Mouse (Mus musculus) spleen, adult 12 weeks (tissue): ENCODE data around the gene Rasgef1b.
"Not testable (repeated sequence)": the region's sequence is repeated elsewhere in the genome, so short reads cannot be mapped to it uniquely, and the experiment has no call there.

Source experiments
- DNase-seq: peaks from one replicate; pipeline ENCODE4 v3.0.0; 2022; ENCODE audit warnings: low spot score

The Rasgef1b gene

DNA sequence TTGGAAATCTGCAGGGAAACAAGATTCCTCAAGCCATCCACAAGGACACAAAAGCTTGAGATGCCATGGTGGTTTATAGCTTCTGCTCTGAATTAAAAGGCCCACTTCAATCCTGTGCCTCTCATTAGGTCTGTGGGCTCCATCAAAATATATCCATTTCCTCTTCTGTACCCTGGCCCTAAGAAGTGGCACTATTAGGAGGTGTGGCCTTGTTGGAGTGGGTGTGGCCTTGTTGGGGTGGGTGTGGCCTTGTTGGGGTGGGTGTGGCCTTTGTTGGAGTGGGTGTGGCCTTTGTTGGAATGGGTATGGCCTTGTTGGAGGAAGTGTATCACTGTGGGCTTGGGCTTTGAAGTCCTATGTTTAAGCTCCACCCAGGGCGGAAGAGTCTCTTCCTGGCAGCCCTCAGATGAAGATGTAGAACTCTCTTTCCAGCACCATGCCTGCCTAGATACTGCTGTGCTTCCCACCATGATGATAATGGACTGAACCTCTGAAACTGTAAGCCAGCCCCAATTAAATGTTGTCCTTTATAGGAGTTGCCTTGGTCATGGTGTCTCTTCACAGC is 512.2 kb downstream of the Rasgef1b start:
- not testable (repeated sequence) for DNase-seq

DNA sequence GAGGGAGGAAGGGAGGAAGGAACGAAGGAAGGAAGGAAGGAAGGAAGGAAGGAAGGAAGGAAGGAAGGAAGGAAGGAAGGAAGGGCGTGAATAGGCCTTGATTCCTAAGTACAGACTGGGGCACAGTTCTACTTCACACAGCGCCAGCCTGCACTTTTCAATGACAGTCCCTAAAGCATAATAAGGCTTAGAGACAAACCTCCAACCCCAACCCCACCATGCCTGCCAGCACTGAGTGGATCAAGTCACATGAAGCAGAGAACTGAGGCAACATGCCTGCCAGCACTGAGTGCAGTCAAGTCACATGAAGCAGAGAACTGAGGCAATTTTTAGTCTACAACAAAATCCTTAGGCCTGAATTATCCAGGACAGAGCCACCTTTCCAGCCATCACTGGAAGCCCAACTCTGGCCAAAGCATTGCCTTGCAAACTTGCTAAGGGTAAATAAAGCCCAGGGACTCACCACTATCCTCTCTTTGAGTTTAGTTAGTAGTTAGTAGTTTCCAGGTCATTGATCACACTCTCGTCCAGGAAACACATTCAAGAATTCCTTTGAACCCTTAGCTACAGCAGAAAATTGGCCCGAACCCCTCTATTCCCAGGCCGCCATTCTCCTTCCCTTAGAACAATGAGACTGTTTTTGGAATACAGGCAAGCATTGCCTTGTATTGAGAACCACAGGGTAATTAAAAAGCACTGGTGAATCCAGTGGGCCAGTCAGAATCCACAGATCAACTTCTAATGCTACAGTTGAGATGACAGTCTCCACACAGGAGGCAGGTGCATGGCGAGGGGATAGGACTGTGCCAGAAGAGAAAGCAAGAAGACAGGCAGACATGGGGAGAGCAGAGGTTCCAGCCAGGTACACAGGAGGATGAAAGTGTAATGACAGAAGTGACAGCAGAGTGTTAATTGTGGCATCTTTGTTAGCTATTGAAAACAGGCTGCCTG is 513.4 kb downstream of the Rasgef1b start:
- DNase-seq = no peak

DNA sequence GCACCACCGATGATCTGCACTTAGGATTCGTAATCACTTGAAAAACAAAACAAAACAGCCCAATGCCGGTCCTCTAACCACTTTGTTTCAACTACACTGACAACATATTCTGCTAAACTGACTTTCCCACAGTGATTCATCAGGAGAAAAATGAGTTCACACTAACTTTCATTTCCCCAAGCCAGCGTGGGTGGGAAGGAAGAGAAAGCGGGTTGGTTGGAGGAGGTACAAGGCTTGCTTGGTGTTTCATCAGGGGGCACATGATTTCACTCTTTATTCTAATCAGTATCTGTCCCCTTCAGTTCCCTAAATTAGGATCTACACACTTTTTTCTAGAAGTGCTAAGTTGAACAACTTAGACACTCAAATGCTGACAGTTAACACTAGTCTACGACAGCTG is 514.5 kb downstream of the Rasgef1b start:
- DNase-seq = no peak

DNA sequence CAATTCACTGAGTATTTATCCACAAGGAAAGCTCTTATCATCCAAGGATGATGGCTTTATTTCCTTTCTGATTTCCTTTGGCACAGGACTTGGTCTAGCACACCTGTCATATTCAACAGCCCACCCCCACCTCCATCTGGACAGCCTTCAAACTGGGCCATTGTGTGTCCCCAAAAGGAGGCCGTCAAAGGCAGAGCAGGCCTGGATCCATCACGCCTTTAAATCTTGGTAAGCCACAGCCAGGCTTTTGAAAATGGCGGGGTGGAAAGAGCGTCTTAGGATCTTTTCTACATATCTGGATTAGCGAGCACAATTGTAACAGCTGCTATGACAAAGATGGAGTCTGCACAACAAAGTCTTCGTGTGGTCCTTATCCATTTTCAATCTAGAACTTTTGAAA is 515.7 kb downstream of the Rasgef1b start:
- DNase-seq = no peak

DNA sequence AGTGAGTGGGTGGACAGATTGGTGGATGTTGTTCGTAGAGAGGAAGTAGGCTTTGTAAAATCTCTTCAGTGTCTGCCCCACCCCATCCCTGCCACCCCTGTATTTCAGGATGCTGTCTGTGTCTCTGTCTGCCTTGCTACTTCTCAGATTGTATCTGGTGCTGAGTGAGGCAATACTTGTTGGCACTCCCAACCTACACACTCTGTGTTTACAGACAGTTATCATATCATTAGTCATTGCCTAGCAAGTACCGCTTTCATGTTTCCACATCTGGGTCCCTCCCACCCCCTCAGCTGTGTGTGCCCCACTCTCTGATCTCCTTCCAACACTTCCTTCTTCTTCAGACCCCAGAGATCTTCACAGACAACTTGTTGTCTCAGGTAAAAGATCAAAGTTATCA is 525.4 kb downstream of the Rasgef1b start:
- no peak for DNase-seq

DNA sequence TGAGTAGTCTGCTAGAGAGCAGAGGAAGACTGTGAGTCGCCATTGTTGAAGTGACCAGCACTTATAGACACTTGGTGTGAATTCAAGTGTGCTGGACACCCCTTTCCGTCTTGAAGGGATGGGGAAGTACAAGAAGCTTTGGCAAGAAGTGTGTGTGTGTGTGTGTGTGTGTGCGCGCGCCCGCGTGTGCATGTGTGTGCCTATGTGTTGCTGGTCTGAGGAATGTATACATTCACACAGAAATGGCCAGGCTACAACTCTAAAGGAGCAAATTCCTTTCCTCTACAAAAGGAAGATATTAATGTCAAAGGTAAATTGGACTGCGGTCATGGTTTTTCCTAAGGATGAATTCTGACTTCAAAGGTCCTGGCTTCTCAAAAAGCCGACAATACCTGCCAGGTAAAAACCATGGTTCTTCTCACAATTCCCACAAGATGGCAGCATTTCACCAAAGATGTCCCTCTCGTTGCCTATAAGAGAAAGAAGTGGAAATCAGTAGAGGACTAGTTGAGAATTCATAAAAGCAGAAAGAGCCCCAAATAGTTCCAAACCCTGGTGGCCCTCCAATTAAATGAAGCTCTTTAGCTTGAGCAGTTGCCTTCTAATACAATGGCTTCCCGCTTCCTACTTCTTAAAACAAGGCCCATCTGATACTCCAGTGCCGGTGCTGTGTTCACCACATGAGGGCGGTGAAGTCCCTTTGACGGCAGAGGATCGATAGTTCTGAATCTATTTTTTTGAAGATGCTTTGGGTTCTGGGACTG is 526.6 kb downstream of the Rasgef1b start:
- DNase-seq = peak; percentile 14

DNA sequence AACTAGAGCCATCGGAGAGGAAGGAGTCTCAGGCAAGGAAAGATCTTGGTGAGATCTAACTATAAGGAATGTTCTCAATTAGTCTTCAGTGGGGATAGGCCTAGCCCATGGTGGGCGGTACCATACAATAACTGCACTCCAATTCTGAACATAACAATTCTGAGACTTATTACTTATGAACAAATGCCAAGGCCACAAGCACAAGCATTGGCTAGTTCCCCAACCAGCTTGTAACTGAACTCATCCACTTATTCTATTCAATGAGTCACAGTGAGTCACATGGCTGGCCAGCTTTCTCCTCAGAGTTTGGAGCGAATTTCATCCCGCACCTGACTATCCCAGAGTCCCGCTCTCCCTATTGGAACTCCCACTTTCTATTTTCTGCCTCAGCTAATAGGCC is 533.4 kb downstream of the Rasgef1b start:
- DNase-seq = no peak

DNA sequence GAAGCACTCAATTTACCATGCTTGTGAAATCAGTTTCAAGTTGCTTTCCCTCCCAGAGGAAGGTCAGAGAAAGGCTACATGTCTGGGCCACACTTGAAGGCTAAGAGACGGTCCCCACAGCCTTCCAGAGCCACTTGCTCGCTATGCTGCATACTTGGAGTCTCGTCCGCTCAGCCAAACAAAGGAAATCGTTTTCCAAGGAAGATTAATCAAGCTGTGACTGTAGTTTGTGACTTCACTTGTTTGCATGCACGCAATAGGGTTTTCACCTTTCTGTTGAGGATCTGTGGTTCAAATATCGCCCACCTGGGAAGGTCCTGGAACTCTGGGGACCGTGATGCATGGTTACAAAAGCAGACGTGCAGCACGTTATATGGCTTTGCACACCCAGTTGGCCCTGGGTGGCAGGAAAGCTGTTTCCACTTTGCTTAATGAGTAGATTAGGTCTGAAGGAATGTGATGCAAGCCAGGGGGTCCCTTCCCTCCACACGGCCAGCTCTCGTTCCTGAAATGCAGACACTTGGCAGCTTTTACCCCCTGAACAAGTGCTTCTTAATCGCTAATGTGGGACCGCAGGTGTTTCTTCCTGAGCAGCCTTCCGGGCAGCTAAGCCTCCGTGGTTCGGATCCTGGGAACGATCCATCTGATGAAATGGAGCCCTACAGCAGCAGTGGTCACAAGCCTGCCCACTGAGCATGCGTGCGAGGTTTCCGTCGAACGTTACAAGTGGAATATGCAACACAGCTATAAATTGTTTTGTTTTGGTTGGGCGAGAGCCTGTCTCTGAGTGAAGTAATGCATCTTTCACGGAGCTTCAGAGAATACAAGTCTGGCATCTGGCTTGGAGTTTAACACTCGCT is 537.7 kb downstream of the Rasgef1b start:
- no peak for DNase-seq

DNA sequence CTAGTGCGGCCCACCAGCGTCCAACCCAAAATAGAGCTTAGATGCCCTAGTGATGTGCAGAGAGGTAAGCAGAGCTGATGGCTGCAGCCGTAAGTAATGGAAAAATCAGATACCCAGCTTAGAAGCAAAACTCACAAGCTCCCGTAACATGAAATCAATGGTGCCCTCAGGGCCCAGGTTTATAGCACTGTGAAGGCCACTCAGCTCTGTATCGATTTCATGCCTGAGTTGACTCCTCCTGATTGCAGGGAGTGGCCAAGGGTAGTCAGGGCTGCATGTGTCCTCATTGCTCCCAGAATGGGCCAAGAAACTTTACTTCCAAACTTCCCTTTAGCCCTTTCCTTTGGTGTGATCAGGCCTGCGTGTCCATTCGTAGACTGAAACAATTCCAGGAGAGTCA is 545.2 kb downstream of the Rasgef1b start:
- DNase-seq = no peak

DNA sequence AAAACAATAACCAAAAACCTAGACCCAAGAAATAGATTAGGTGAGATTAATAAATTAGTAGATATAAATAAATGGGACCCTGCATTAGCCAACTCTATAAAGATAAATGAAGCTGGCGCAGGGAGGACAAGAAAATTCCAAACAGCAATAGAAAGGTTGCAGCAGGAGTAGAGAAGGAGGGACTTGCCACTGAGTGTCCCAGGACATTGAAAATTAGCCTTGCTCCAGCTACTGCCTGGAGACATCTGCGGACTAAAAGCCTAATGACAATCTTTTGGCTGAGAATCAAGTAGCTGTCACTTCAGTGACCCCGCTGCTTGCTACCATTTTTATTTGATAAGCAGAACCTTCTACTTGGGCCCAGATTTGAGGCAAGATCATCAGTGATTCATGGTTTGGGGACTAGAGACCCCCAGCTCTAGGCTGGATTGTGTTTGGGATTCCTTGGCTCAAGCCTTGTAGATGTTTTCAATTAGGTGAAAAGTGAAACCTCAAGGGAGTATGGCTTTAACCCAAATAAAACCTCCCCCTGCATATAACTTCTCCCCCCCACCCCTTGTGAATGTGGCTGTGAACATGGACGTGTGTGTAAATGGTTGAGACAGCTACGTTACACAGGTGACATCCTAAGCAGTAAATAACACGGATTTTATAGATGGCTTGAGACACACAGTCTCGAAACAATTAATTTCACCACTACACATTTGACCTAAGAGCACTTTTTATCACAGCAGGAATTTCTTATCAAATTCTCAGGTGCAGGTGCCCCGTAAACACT is 554.1 kb downstream of the Rasgef1b start:
- DNase-seq = no peak

DNA sequence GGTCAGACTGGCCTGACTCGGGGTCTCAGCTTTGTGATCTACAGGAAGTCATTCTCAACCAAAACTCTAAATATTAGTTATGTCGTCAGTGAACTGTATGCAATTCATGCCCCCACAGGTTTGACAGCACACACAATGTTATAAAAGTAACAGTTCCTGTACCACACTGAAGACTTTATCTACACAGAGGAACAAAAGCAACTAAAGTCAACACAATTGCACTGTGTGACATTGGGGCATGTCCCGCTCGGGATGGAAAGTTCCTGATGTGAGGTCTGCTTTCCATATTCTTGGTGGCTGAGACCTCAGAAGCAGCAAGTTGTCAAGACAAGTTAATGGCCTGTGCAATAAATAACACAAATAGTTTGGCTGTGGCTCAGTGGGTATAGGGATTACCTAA is 559.0 kb downstream of the Rasgef1b start:
- DNase-seq = no peak

DNA sequence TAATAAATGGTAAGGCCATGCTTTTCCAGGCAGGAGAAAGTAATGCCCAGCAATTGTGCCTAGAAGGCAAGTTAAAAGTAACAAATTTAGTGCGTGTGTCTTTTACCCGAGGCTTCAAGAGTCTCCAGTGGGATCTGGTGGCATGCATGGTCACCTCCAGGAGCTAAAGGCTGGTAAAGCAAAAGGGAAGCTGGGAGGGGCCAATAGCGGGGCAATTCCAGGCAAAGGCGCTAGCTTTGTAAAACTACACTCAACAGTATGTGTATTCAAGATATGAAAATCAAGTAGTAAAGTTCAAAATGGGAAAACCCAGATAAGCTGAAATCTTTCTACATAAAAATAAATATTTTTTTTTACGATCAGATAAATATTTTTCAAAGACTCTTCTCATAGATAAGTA is 561.1 kb downstream of the Rasgef1b start:
- DNase-seq = no peak
